Mouse (Mus musculus) embryonic facial prominence, embryonic 13.5 days (tissue): ENCODE results near the gene Asb15. TPM values are rescaled to one million over a fixed set of nuclear protein-coding genes. Genes with fewer than 3 reads are reported as not detected.

Experiments used
- ATAC-seq: fragments of 200-750 bp; cut with Nextera tagmentation; 2 replicates; pipeline ENCODE4 v1.8.0; 2017; ENCODE audit warnings: low read depth; ENCODE audit not compliant: insufficient number of reproducible peaks, insufficient read depth, low FRiP score, low TSS enrichment
- H3K27ac ChIP-seq: fragments of 300-500 bp; sonication (generic); 2 replicates; pipeline ENCODE4 v1.5.1; 2015; ENCODE audit warnings: moderate library complexity, mild to moderate bottlenecking, inconsistent platforms
- H3K27me3 ChIP-seq: fragments of 300-500 bp; sonication (generic); 2 replicates; pipeline ENCODE4 v1.6.1; 2015; ENCODE audit warnings: mild to moderate bottlenecking, inconsistent platforms
- H3K36me3 ChIP-seq: fragments of 300-500 bp; sonication (generic); 2 replicates; pipeline ENCODE4 v1.6.1; 2015; ENCODE audit warnings: mild to moderate bottlenecking, inconsistent platforms
- H3K4me1 ChIP-seq: fragments of 300-500 bp; sonication (generic); 2 replicates; pipeline ENCODE4 v1.6.1; 2015; ENCODE audit warnings: inconsistent platforms
- H3K4me2 ChIP-seq: fragments of 300-500 bp; sonication (generic); 2 replicates; pipeline ENCODE4 v1.6.1; 2015; ENCODE audit warnings: moderate library complexity, mild to moderate bottlenecking, inconsistent platforms
- H3K4me3 ChIP-seq: fragments of 300-500 bp; sonication (generic); 2 replicates; pipeline ENCODE4 v1.5.1; 2015; ENCODE audit warnings: mild to moderate bottlenecking, inconsistent platforms
- H3K9ac ChIP-seq: fragments of 300-500 bp; sonication (generic); 2 replicates; pipeline ENCODE4 v1.6.1; 2015; ENCODE audit warnings: mild to moderate bottlenecking, inconsistent platforms
- H3K9me3 ChIP-seq: fragments of 300-500 bp; sonication (generic); 2 replicates; pipeline ENCODE4 v1.6.1; 2016; ENCODE audit warnings: inconsistent platforms
- WGBS: fragments of 180-500 bp; shearing (Covaris S2); methylation state at CpG from one replicate; pipeline ENCODE4 v1.1.7; 2015; ENCODE audit warnings: mixed read lengths; 5-methylcytosine and 5-hydroxymethylcytosine counted together
- polyA plus RNA-seq: library from polyadenylated mRNA; unstranded; fragments of >200 nt; fragmentation: Nextera tagmentation; extraction: Ambion mirVana; gene quantifications from 2 replicates; pipeline ENCODE4 v1.2.1, GENCODE M21; 2015

Gene Asb15
- polyA plus RNA-seq, 1 experiment from 2014 or later = not detected

- no peak for ATAC-seq
Measured at GRCm38 (mm10) chr6:24569711-24570110, 41.8 kb downstream of the Asb15 start.

GRCm38 (mm10) chr6:24570278-24570677 is 42.3 kb downstream of the Asb15 start:
- no peak overlapping the region for H3K4me3 ChIP-seq
- 76% methylated on average over 11 of the region's 11 CpGs for WGBS
- no peak for ATAC-seq
- no peak overlapping the region for H3K4me2 ChIP-seq
- H3K9me3 ChIP-seq = 0 out of 2 replicates have a peak, but pooled peaks cover 2% of the 10 kb centered on the region
- H3K4me1 ChIP-seq = no peaks in the 10 kb centered on the region
- no peak overlapping the region for H3K27ac ChIP-seq
- H3K36me3 ChIP-seq = no peaks in the 10 kb centered on the region
- H3K27me3 ChIP-seq = no peaks in the 10 kb centered on the region
- H3K9ac ChIP-seq = no peak overlapping the region

More at GRCm38 (mm10) chr6:24569711-24570110, 41.8 kb downstream of the Asb15 start:
- H3K4me3 ChIP-seq = no peak overlapping the region
- 0 out of 2 replicates have a peak, but pooled peaks cover 2% of the 10 kb centered on the region for H3K9me3 ChIP-seq
- H3K27ac ChIP-seq = no peak overlapping the region
- H3K27me3 ChIP-seq = no peaks in the 10 kb centered on the region
- no peak overlapping the region for H3K4me2 ChIP-seq
- 82% methylated on average over 1 of the region's 1 CpGs for WGBS
- H3K36me3 ChIP-seq = no peaks in the 10 kb centered on the region
- no peaks in the 10 kb centered on the region for H3K4me1 ChIP-seq
- no peak overlapping the region for H3K9ac ChIP-seq

GRCm38 (mm10) chr6:24571126-24571525 is 43.2 kb downstream of the Asb15 start:
- H3K27ac ChIP-seq = no peak overlapping the region; the same call in 1 of the 2 replicates
- no peak overlapping the region for H3K9ac ChIP-seq
- no peaks in the 10 kb centered on the region for H3K27me3 ChIP-seq
- 0 out of 2 replicates have a peak, but pooled peaks cover 2% of the 10 kb centered on the region for H3K9me3 ChIP-seq
- no peak overlapping the region for H3K4me2 ChIP-seq
- 67% methylated on average over 6 of the region's 6 CpGs for WGBS
- H3K4me3 ChIP-seq = no peak overlapping the region
- H3K36me3 ChIP-seq = no peaks in the 10 kb centered on the region
- no peak for ATAC-seq
- no peaks in the 10 kb centered on the region for H3K4me1 ChIP-seq

- no peak overlapping the region for H3K4me3 ChIP-seq
- H3K27ac ChIP-seq = no peak overlapping the region
- H3K9me3 ChIP-seq = 0 out of 2 replicates have a peak, but pooled peaks cover 2% of the 10 kb centered on the region
- H3K4me2 ChIP-seq = no peak overlapping the region
- no peaks in the 10 kb centered on the region for H3K4me1 ChIP-seq
- ATAC-seq = no peak
- WGBS = 79% methylated on average over 14 of the region's 14 CpGs
- H3K36me3 ChIP-seq = no peaks in the 10 kb centered on the region
- H3K9ac ChIP-seq = no peak overlapping the region
- no peaks in the 10 kb centered on the region for H3K27me3 ChIP-seq
Measured at GRCm38 (mm10) chr6:24572431-24572830, 44.5 kb downstream of the Asb15 start.

- H3K4me3 ChIP-seq = no peak overlapping the region
- H3K27ac ChIP-seq = no peak overlapping the region
- 0 out of 2 replicates have a peak, but pooled peaks cover 2% of the 10 kb centered on the region for H3K9me3 ChIP-seq
- H3K36me3 ChIP-seq = no peaks in the 10 kb centered on the region
- no peak for ATAC-seq
- H3K27me3 ChIP-seq = no peaks in the 10 kb centered on the region
- no peak overlapping the region for H3K9ac ChIP-seq
- no peaks in the 10 kb centered on the region for H3K4me1 ChIP-seq
- no peak overlapping the region for H3K4me2 ChIP-seq
Measured at GRCm38 (mm10) chr6:24573319-24573718, 45.4 kb downstream of the Asb15 start.

GRCm38 (mm10) chr6:24583456-24583855 is 55.5 kb downstream of the Asb15 start:
- no peaks in the 10 kb centered on the region for H3K27me3 ChIP-seq
- ATAC-seq = no peak
- H3K27ac ChIP-seq = no peak overlapping the region
- H3K9ac ChIP-seq = no peak overlapping the region
- H3K4me1 ChIP-seq = no peaks in the 10 kb centered on the region
- H3K4me3 ChIP-seq = no peak overlapping the region
- no peaks in the 10 kb centered on the region for H3K9me3 ChIP-seq
- H3K4me2 ChIP-seq = no peak overlapping the region
- WGBS = 67% methylated on average over 3 of the region's 3 CpGs
- no peaks in the 10 kb centered on the region for H3K36me3 ChIP-seq

- Histone ChIP-seq H3K4me1 (no peaks in the 10 kb centered on the region), H3K36me3 (no peaks in the 10 kb centered on the region), H3K9ac (no peak overlapping the region), H3K9me3 (no peaks in the 10 kb centered on the region), H3K27me3 (no peaks in the 10 kb centered on the region), H3K4me3 (no peak overlapping the region), H3K27ac (no peak overlapping the region), H3K4me2 (no peak overlapping the region)
- WGBS = 37% methylated on average over 10 of the region's 10 CpGs
- ATAC-seq = no peak
Measured at GRCm38 (mm10) chr6:24585431-24586310, 57.7 kb downstream of the Asb15 start.

- 27% methylated on average over 3 of the region's 3 CpGs for WGBS
- no peak overlapping the region for H3K9ac ChIP-seq
- H3K36me3 ChIP-seq = no peaks in the 10 kb centered on the region
- ATAC-seq = no peak
- H3K4me1 ChIP-seq = no peaks in the 10 kb centered on the region
- no peaks in the 10 kb centered on the region for H3K27me3 ChIP-seq
- no peak overlapping the region for H3K27ac ChIP-seq
- H3K4me3 ChIP-seq = no peak overlapping the region
- H3K4me2 ChIP-seq = no peak overlapping the region
- H3K9me3 ChIP-seq = no peaks in the 10 kb centered on the region
Measured at GRCm38 (mm10) chr6:24586885-24587284, 58.9 kb downstream of the Asb15 start.

- H3K36me3 ChIP-seq = no peaks in the 10 kb centered on the region
- no peak overlapping the region for H3K4me3 ChIP-seq
- H3K9ac ChIP-seq = no peak overlapping the region
- H3K4me2 ChIP-seq = no peak overlapping the region
- ATAC-seq = no peak
- peak overlapping the region; percentile 17; the same call in 1 of the 2 replicates for H3K27ac ChIP-seq
- H3K9me3 ChIP-seq = no peaks in the 10 kb centered on the region
- WGBS = 73% methylated on average over 5 of the region's 5 CpGs
- no peaks in the 10 kb centered on the region for H3K4me1 ChIP-seq
- H3K27me3 ChIP-seq = no peaks in the 10 kb centered on the region
Measured at GRCm38 (mm10) chr6:24590282-24590681, 62.3 kb downstream of the Asb15 start.

GRCm38 (mm10) chr6:24591525-24592218 is 63.7 kb downstream of the Asb15 start:
- H3K9me3 ChIP-seq = no peaks in the 10 kb centered on the region
- no peaks in the 10 kb centered on the region for H3K4me1 ChIP-seq
- no peak for ATAC-seq
- WGBS = 24% methylated on average over 10 of the region's 10 CpGs
- H3K27me3 ChIP-seq = no peaks in the 10 kb centered on the region
- no peak overlapping the region for H3K4me2 ChIP-seq
- H3K36me3 ChIP-seq = no peaks in the 10 kb centered on the region
- no peak overlapping the region for H3K27ac ChIP-seq
- H3K9ac ChIP-seq = no peak overlapping the region
- no peak overlapping the region for H3K4me3 ChIP-seq

- Histone ChIP-seq H3K4me3 (no peak within 1 kb of the TSS), H3K4me2 (no peak within 1 kb of the TSS), H3K27ac (no peak within 1 kb of the TSS), H3K27me3 (no peaks in the 10 kb centered on the region), H3K4me1 (no peaks in the 10 kb centered on the region), H3K9me3 (no peaks in the 10 kb centered on the region), H3K36me3 (no peaks in the 10 kb centered on the region), H3K9ac (no peak within 1 kb of the TSS)
- no peak for ATAC-seq
- WGBS = 75% methylated on average over 10 of the region's 10 CpGs
Measured at GRCm38 (mm10) chr6:24597500-24597899, 69.6 kb downstream of the Asb15 start, which contains the start of gene Lmod2. TSS of gene Lmod2 (plus strand) at chr6:24597762.
